8 mouse cellular contexts compared by ENCODE assay signal in genomic region chr1:34849745-34850342, GRCm38 (mm10). TPM values are rescaled to one million over a fixed set of nuclear protein-coding genes. Genes with fewer than 3 reads are reported as not detected.
DNase-seq lines count a peak whose midpoint lies in the region; ATAC-seq and TF ChIP-seq lines count a peak whose summit lies in the region.

Gene Plekhb2 (plus strand): TSS chr1:34849976.

- CTCF ChIA-PET in Patski (lab: Charles Lee): interaction anchor here (1.2 to 1.4 kb wide), 2 partner anchors 31 to 112 kb away, joined by 3 to 5 read pairs; no protein-coding TSS in a partner anchor

- 1% methylated on average over 39 of the region's 40 CpGs for WGBS in hindbrain, embryonic 13.5 days

- peak within 1 kb of the TSS; percentile 66 for H3K4me2 ChIP-seq in hindbrain, embryonic 13.5 days

- no peak for TF ChIP-seq CTCF in Patski (IDR thresholded peaks at IDR 0.05)

- peak within 1 kb of the TSS; percentile 92 for H3K9ac ChIP-seq in hindbrain, embryonic 13.5 days

- in situ Hi-C loops in Patski (cut with MboI; ENCODE audit: low pct_unique_long_range_greater_than_20kb): loop anchor here (25.0 kb wide), 2 partner anchors 1088 to 1412 kb away; partner anchors contain the start of genes Bag2 and Neurl3

- no peaks in the 10 kb centered on the region for H3K36me3 ChIP-seq in hindbrain, embryonic 13.5 days

- peak within 1 kb of the TSS; percentile 85 for H3K27ac ChIP-seq in hindbrain, embryonic 13.5 days

- POLR2A ChIA-PET in Patski (lab: Charles Lee): interaction anchor here (3.3 kb wide), 1 partner anchor 8 kb away, joined by 14 read pairs; the partner anchor contains the start of gene Fam168b

- H3K9me3 ChIP-seq in hindbrain, embryonic 13.5 days: no peaks in the 10 kb centered on the region

- H3K4me3 ChIP-seq in hindbrain, embryonic 13.5 days: peak within 1 kb of the TSS; percentile 75

- H3K4me1 ChIP-seq in hindbrain, embryonic 13.5 days (replicated peaks): peaks cover 43% of the 10 kb centered on the region

- ATAC-seq in Patski: peak; percentile 71
- ATAC-seq in hindbrain, embryonic 13.5 days (ENCODE audit: low FRiP score): peak; percentile 88

- H3K27me3 ChIP-seq in Patski: no peaks in the 10 kb centered on the region
- H3K27me3 ChIP-seq in hindbrain, embryonic 13.5 days: 0 out of 2 replicates have a peak, but pooled peaks cover 2% of the 10 kb centered on the region

- DNase-seq in Patski (ENCODE audit: low read depth, low spot score): no peak
- DNase-seq in cerebellum, postnatal 14 days: peak; percentile 94 to 96
- peak; percentile 76 to 80 for DNase-seq in frontal cortex, postnatal 25 days (ENCODE audit: low spot score in 2 of 2)
- peak; percentile 82 to 85 for DNase-seq in layer of hippocampus, postnatal 14 days (ENCODE audit: low spot score in 2 of 2)
- peak; percentile 88 for DNase-seq in lung, postnatal 10 days
- peak; percentile 62 for DNase-seq in ovary, postnatal 14 days (ENCODE audit: low spot score)
- peak; percentile 91 for DNase-seq in thymus, postnatal 14 days

RNA-seq across cellular contexts. Expression of gene Plekhb2, which starts in this region (rescaled TPM):
- 134 TPM for polyA plus RNA-seq in Patski (2021)
- polyA plus RNA-seq in hindbrain, embryonic 13.5 days (2015; fragmentation: Nextera tagmentation; extraction: Ambion mirVana): 68.7 and 71.8 TPM in 2 replicates
- 100 to 1,000 TPM; 171 to 180 TPM for total RNA-seq in layer of hippocampus, postnatal 14 days (2021)
